Comparison of ENCODE assay signal across 9 mouse cellular contexts in the genomic region with DNA sequence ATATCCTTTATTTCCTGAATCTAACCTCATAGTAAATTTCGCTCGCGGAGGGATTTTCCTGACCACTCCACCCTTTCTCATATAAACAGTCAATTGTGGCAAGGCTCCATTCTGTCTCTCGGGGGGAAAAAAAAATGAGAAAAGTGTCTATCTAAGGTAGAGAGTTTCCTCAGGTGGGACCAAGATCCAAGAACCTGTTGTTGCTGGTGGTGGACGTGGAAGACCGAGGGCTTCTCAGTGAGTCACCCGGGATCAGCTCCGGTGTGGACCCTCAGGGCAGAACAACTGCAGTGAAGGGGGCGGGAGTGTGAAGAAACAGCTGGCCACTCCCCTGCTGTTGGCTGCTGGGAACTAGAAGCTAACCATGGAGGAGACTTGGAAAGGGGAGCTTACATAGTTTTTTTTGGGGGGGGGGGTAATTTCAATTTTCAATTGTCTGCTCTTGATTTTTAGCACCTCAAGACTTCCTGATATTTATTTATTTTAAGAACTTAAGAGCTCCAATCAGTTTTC. TPM values are rescaled to one million over a fixed set of nuclear protein-coding genes. Genes with fewer than 3 reads are reported as not detected.
DNase-seq lines count a peak whose midpoint lies in the region; ATAC-seq and TF ChIP-seq lines count a peak whose summit lies in the region.
"Had no signal": no experiment of that assay in that cellular context is flagged by ENCODE, and none has a peak within 500 bp of the region (broad histone marks: within the 10 kb centered on the region; RNA-seq: fewer than 3 reads in every experiment).

No protein-coding gene starts in this region.

- H3K27me3 ChIP-seq in heart, postnatal 0 days (ENCODE audit: control insufficient read depth, insufficient read depth, low read length) = no peaks in the 10 kb centered on the region
- no peaks in the 10 kb centered on the region for H3K27me3 ChIP-seq in thymus, adult 2 months (ENCODE audit: control insufficient read depth, insufficient read depth, low read length)

- peak; percentile 47 for ATAC-seq in heart, postnatal 0 days (ENCODE audit: insufficient read depth, low read depth)
- peak; percentile 24; the same call in 1 of the 2 replicates for ATAC-seq in megakaryocyte, adult 5-6 weeks (ENCODE audit: poor library complexity, severe bottlenecking)

- no peaks in the 10 kb centered on the region for H3K36me3 ChIP-seq in heart, postnatal 0 days (replicated peaks; ENCODE audit: control insufficient read depth, insufficient read depth, low read length)
- no peaks in the 10 kb centered on the region for H3K36me3 ChIP-seq in thymus, adult 2 months (ENCODE audit: control insufficient read depth, insufficient read depth, low read length)

- WGBS in heart, postnatal 0 days = 0% methylated on average over 9 of the region's 9 CpGs
- 9% methylated on average over 9 of the region's 9 CpGs for WGBS in thymus, adult 2 months

- H3K9ac ChIP-seq in heart, postnatal 0 days (replicated peaks; ENCODE audit: low read depth, low read length) = peak overlapping the region; percentile 42; the same call in 1 of the 2 replicates

- TF ChIP-seq EP300 in heart, postnatal 0 days (IDR thresholded peaks at IDR 0.05; ENCODE audit: low read depth) = no peak

- H3K4me1 ChIP-seq in heart, postnatal 0 days (ENCODE audit: control insufficient read depth, insufficient read depth) = peaks cover 6% of the 10 kb centered on the region; the same call in 1 of the 2 replicates
- no peaks in the 10 kb centered on the region for H3K4me1 ChIP-seq in thymus, adult 2 months (replicated peaks; ENCODE audit: control insufficient read depth, insufficient read depth, low read length)

- TF ChIP-seq CTCF in heart, postnatal 0 days (IDR thresholded peaks at IDR 0.05; ENCODE audit: low read depth) = no peak
- TF ChIP-seq CTCF in thymus, adult 2 months (IDR thresholded peaks at IDR 0.05; ENCODE audit: borderline replicate concordance, control insufficient read depth, extremely low read depth, insufficient read depth, low read length, poor library complexity) = no peak

- peak; percentile 7 to 33 for DNase-seq in adrenal gland, adult (ENCODE audit: inconsistent age in 2 of 2, low spot score in 1 of 2)
- DNase-seq in adrenal gland, adult 18-20 months (ENCODE audit: low spot score in 2 of 2) = no peak
- DNase-seq in ovary, postnatal 36 days (ENCODE audit: low spot score) = peak; percentile 6
- DNase-seq in ovary, adult 18-20 months (ENCODE audit: low spot score) = no peak
- DNase-seq in heart, postnatal 0 days (ENCODE audit: low spot score) = no peak
- no peak for DNase-seq in thymus, postnatal 4 days
- DNase-seq in thymus, adult 2 months = no peak

- peak overlapping the region; percentile 93 for H3K4me2 ChIP-seq in heart, postnatal 0 days (ENCODE audit: low read depth, low read length)

- peak overlapping the region; percentile 47 for H3K4me3 ChIP-seq in heart, postnatal 0 days (ENCODE audit: low read depth, low read length)
- H3K4me3 ChIP-seq in thymus, adult 2 months (ENCODE audit: control insufficient read depth, insufficient read depth, low read length) = no peak overlapping the region

- TF ChIP-seq POLR2A in thymus, adult 2 months (IDR thresholded peaks at IDR 0.05; ENCODE audit: control insufficient read depth, extremely low read depth, insufficient read depth, low read length, poor library complexity) = no peak

- no peak overlapping the region for H3K27ac ChIP-seq in heart, postnatal 0 days (ENCODE audit: low read depth)
- no peak overlapping the region for H3K27ac ChIP-seq in thymus, adult 2 months (ENCODE audit: control insufficient read depth, insufficient read depth, low read length)

- no peaks in the 10 kb centered on the region for H3K9me3 ChIP-seq in heart, postnatal 0 days (replicated peaks; ENCODE audit: control insufficient read depth, low read length)

RNA-seq across cellular contexts. Expression of a gene that starts 0.8 kb away (rescaled TPM):
- 10 to 100 TPM in 1 of 2 experiments, 1 to 10 TPM in 1; 9.6 to 10.9 TPM for total RNA-seq in adrenal gland, adult 18-20 months (2021)
- total RNA-seq in heart, postnatal 0 days (2014; rRNA removed; ENCODE audit: low replicate concordance) = 5.6 and 6.9 TPM in 2 replicates
- 2.1 and 2.2 TPM in 2 replicates for polyA plus RNA-seq in heart, postnatal 0 days (2015; fragmentation: Nextera tagmentation; extraction: Ambion mirVana)
- 0.14 and 0.74 TPM in 2 replicates for total RNA-seq in megakaryocyte, adult 5-6 weeks (2015)
- 0.11 and 0.37 TPM in 2 replicates for total RNA-seq in megakaryocyte, adult 5-6 weeks (2017)
- 0.63 and 1.1 TPM in 2 replicates for polyA plus RNA-seq in thymus, adult 2 months (2012; rRNA removed)
- total RNA-seq: common myeloid progenitor, adult 5-6 weeks had no signal

RNA-seq across cellular contexts. Expression of a gene that starts 7.1 kb away (rescaled TPM):
- total RNA-seq in adrenal gland, adult 18-20 months (2021) = not detected
- total RNA-seq in heart, postnatal 0 days (2014; rRNA removed; ENCODE audit: low replicate concordance) = not detected in 2 replicates
- polyA plus RNA-seq in heart, postnatal 0 days (2015; fragmentation: Nextera tagmentation; extraction: Ambion mirVana) = not detected in 2 replicates
- not detected in 2 replicates for total RNA-seq in megakaryocyte, adult 5-6 weeks (2015)
- not detected in 2 replicates for total RNA-seq in megakaryocyte, adult 5-6 weeks (2017)
- not detected in 2 replicates for polyA plus RNA-seq in thymus, adult 2 months (2012; rRNA removed)
- total RNA-seq: common myeloid progenitor, adult 5-6 weeks had no signal

RNA-seq across cellular contexts. Expression of a gene that starts 17.8 kb away (rescaled TPM):
- not detected for total RNA-seq in adrenal gland, adult 18-20 months (2021)
- total RNA-seq in heart, postnatal 0 days (2014; rRNA removed; ENCODE audit: low replicate concordance) = not detected in 2 replicates
- polyA plus RNA-seq in heart, postnatal 0 days (2015; fragmentation: Nextera tagmentation; extraction: Ambion mirVana) = not detected in 2 replicates
- not detected in 2 replicates for total RNA-seq in megakaryocyte, adult 5-6 weeks (2015)
- not detected in 2 replicates for total RNA-seq in megakaryocyte, adult 5-6 weeks (2017)
- polyA plus RNA-seq in thymus, adult 2 months (2012; rRNA removed) = not detected in 2 replicates
- total RNA-seq: common myeloid progenitor, adult 5-6 weeks had no signal

RNA-seq across cellular contexts. Expression of a gene that starts 28.0 kb away (rescaled TPM):
- total RNA-seq in adrenal gland, adult 18-20 months (2021) = not detected
- not detected in 2 replicates for total RNA-seq in heart, postnatal 0 days (2014; rRNA removed; ENCODE audit: low replicate concordance)
- not detected in 2 replicates for polyA plus RNA-seq in heart, postnatal 0 days (2015; fragmentation: Nextera tagmentation; extraction: Ambion mirVana)
- not detected in 2 replicates for total RNA-seq in megakaryocyte, adult 5-6 weeks (2015)
- total RNA-seq in megakaryocyte, adult 5-6 weeks (2017) = not detected in 2 replicates
- polyA plus RNA-seq in thymus, adult 2 months (2012; rRNA removed) = not detected in 2 replicates
- total RNA-seq: common myeloid progenitor, adult 5-6 weeks had no signal

RNA-seq across cellular contexts. Expression of a gene that starts 41.5 kb away (rescaled TPM):
- not detected for total RNA-seq in adrenal gland, adult 18-20 months (2021)
- not detected in 2 replicates for total RNA-seq in heart, postnatal 0 days (2014; rRNA removed; ENCODE audit: low replicate concordance)
- polyA plus RNA-seq in heart, postnatal 0 days (2015; fragmentation: Nextera tagmentation; extraction: Ambion mirVana) = not detected in 2 replicates
- 0.13 TPM in 1 of 2 replicates, not detected in the other for total RNA-seq in megakaryocyte, adult 5-6 weeks (2015)
- not detected in 2 replicates for total RNA-seq in megakaryocyte, adult 5-6 weeks (2017)
- not detected in 2 replicates for polyA plus RNA-seq in thymus, adult 2 months (2012; rRNA removed)
- total RNA-seq: common myeloid progenitor, adult 5-6 weeks had no signal

Comparison
In these comparisons a context has a peak if more than half of its experiments do, and no peak if none do; other contexts are left out.
1. DNase-seq: peak in adrenal gland, adult (2 of 2) and ovary, postnatal 36 days (single experiment); none in adrenal gland, adult 18-20 months (0 of 2), ovary, adult 18-20 months (single experiment), heart, postnatal 0 days (single experiment), thymus, postnatal 4 days (single experiment) and thymus, adult 2 months (single experiment).